Mouse (Mus musculus) lung, postnatal 0 days (tissue): Measurements from ENCODE around the gene Ehmt1. TPM values are rescaled to one million over a fixed set of nuclear protein-coding genes. Genes with fewer than 3 reads are reported as not detected.
A peak's percentile ranks its signal among the peaks of the same experiment; 100 is the strongest.

ENCODE experiments used
- ATAC-seq: fragments of 200-750 bp; cut with Nextera tagmentation; 2 replicates; pipeline ENCODE4 v1.8.0; 2017; ENCODE audit warnings: moderate library complexity
- DNase-seq: peaks from one replicate; pipeline ENCODE4 v3.0.0-alpha.2; 2016; ENCODE audit warnings: low spot score
- H3K27ac ChIP-seq: fragments of 300-500 bp; sonication (generic); 2 replicates; pipeline ENCODE4 v1.5.1; 2014; ENCODE audit warnings: antibody characterized with exemption, mild to moderate bottlenecking, low read length, mixed read lengths
- H3K27me3 ChIP-seq: fragments of 300-500 bp; sonication (generic); replicated peaks from 2 replicates; pipeline ENCODE4 v1.6.1; 2014; ENCODE audit warnings: low read length, mixed read lengths; ENCODE audit not compliant: insufficient read depth
- H3K36me3 ChIP-seq: fragments of 300-500 bp; sonication (generic); 2 replicates; pipeline ENCODE4 v1.6.1; 2014; ENCODE audit warnings: low read length, mixed read lengths; ENCODE audit not compliant: insufficient read depth
- H3K4me1 ChIP-seq: fragments of 300-500 bp; sonication (generic); 2 replicates; pipeline ENCODE4 v1.6.1; 2014; ENCODE audit warnings: antibody characterized with exemption, low read depth, low read length, mixed read lengths; ENCODE audit not compliant: insufficient read depth
- H3K4me2 ChIP-seq: fragments of 300-500 bp; sonication (generic); replicated peaks from 2 replicates; pipeline ENCODE4 v1.6.1; 2014; ENCODE audit warnings: low read depth, mild to moderate bottlenecking, low read length, moderate library complexity, mixed read lengths
- H3K4me3 ChIP-seq: fragments of 300-500 bp; sonication (generic); 2 replicates; pipeline ENCODE4 v1.5.1; 2014; ENCODE audit warnings: low read depth, low read length
- H3K9ac ChIP-seq: fragments of 300-500 bp; sonication (generic); replicated peaks from 2 replicates; pipeline ENCODE4 v1.6.1; 2014; ENCODE audit warnings: low read depth, mild to moderate bottlenecking
- H3K9me3 ChIP-seq: fragments of 300-500 bp; sonication (generic); 2 replicates; pipeline ENCODE4 v1.6.1; 2016; ENCODE audit warnings: low read length, mixed read lengths
- CTCF ChIP-seq: IDR thresholded peaks from 2 replicates; pipeline ENCODE4 v1.5.1; 2016; ENCODE audit warnings: antibody characterized with exemption, mild to moderate bottlenecking
- EP300 ChIP-seq: IDR thresholded peaks from 2 replicates; pipeline ENCODE4 v1.6.1; 2016; ENCODE audit warnings: antibody characterized with exemption, mild to moderate bottlenecking, control low read depth
- WGBS: fragments of 180-500 bp; shearing (Covaris S2); extraction: QIAGEN DNeasy Blood & Tissue Kit; methylation state at CpG from one replicate; pipeline ENCODE4 v1.1.7; 2014; 5-methylcytosine and 5-hydroxymethylcytosine counted together
- polyA plus RNA-seq: library from polyadenylated mRNA; unstranded; fragments of >200 nt; fragmentation: Nextera tagmentation; extraction: Ambion mirVana; gene quantifications from 2 replicates; pipeline ENCODE4 v1.2.1, GENCODE M21; 2015

Gene Ehmt1
- polyA plus RNA-seq, 1 experiment from 2014 or later = 39.1 TPM

DNA sequence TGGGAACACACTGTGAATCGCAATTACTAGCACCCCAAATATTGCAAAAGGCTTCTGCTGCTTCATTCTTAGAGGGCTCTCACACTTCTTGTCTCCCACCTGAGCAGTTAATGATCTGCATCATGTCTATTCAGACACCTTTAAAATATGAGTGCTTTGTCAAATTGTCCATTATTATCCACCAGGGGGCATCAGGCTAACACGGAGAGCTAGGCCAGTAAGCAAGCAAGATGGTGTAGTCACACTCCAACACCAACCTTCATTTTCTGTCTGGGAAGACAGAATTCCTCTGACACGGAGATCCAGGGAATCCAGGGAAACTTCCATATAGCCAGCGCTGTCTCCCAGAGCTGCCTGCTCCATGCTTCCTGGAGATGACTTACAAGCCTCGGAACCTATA is 67.0 kb downstream of the Ehmt1 start:
- Histone ChIP-seq H3K4me3 (no peak overlapping the region), H3K9me3 (no peaks in the 10 kb centered on the region), H3K27me3 (no peaks in the 10 kb centered on the region), H3K4me1 (no peaks in the 10 kb centered on the region), H3K36me3 (peaks cover 36% of the 10 kb centered on the region; the same call in 1 of the 2 replicates), H3K4me2 (no peak overlapping the region), H3K27ac (no peak overlapping the region), H3K9ac (no peak overlapping the region)
- 67% methylated on average over 5 of the region's 5 CpGs for WGBS
- no peak for TF ChIP-seq EP300
- TF ChIP-seq CTCF = peak; percentile 78
- DNase-seq = peak; percentile 65
- ATAC-seq = peak; percentile 33; the same call in 1 of the 2 replicates

DNA sequence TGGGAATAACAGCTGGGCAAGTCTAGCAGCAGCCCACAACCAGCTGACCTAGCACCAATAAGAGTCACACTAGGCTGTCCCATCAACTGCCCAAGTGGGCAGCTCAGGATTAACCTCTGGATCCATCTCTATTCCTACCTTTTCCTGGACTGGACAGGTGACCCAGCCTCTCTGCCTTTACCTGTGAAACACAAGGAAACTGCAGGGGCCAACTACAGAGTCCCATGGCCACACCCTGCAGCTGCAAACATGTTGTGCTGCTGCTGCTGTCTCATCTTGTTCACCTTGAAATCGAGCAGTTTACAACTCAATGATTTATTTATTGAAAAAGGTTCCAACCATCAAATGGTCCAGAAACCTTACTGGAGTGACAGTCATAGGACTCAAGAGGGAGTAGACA is 72.9 kb downstream of the Ehmt1 start:
- 79% methylated on average over 1 of the region's 1 CpGs for WGBS
- Histone ChIP-seq H3K36me3 (peaks cover 20% of the 10 kb centered on the region; the same call in 1 of the 2 replicates), H3K4me3 (no peak overlapping the region), H3K27ac (no peak overlapping the region), H3K9ac (no peak overlapping the region), H3K27me3 (no peaks in the 10 kb centered on the region), H3K4me1 (no peaks in the 10 kb centered on the region), H3K4me2 (no peak overlapping the region), H3K9me3 (no peaks in the 10 kb centered on the region)
- ATAC-seq (no peak), DNase-seq (no peak)
- TF ChIP-seq EP300 (no peak), CTCF (no peak)

DNA sequence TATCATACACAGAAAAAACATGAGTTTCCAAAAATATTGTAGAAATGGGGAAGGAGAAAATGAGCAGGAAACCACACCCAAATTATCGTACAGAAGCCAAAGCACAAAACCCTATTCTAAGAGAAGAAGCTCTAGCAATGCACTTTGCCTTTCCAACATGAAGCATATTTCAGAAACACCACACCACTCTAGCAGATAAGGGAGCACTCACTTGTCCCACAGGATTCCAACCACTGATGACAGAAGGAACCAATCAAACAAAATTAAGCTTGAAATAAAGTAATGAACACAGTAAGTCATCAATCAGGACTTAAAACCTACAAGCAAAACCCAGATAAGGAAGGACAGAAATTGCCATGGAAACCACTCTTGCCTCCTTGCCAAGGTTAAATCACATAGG is 74.2 kb downstream of the Ehmt1 start:
- Histone ChIP-seq H3K4me2 (no peak overlapping the region), H3K36me3 (peaks cover 20% of the 10 kb centered on the region; the same call in 1 of the 2 replicates), H3K27me3 (no peaks in the 10 kb centered on the region), H3K9me3 (no peaks in the 10 kb centered on the region), H3K4me3 (no peak overlapping the region), H3K4me1 (no peaks in the 10 kb centered on the region), H3K27ac (no peak overlapping the region), H3K9ac (no peak overlapping the region)
- no peak for ATAC-seq
- no peak for DNase-seq
- TF ChIP-seq EP300 = no peak
- no peak for TF ChIP-seq CTCF
- WGBS = 69% methylated on average over 1 of the region's 1 CpGs

DNA sequence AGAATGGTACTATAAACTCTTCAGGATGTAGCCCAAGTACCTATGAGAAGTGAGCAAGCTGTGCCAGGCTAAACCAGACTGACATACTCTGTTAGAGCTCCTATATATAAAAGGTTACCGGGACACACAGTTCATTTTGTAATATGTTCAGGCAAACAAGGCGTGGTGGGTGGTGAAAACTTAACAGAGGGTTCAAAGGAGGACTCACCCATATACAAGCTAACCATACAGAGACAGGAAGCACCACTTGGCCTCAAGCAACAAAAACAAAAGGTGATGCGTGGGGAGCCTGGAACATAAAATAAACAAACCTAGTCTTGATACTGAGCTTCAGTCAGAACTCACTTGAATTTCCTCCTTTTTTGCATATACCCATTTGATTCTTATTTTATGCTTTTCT is 88.8 kb downstream of the Ehmt1 start:
- Histone ChIP-seq H3K27me3 (no peaks in the 10 kb centered on the region), H3K36me3 (peaks cover 15% of the 10 kb centered on the region), H3K27ac (no peak overlapping the region), H3K4me1 (no peaks in the 10 kb centered on the region), H3K9me3 (no peaks in the 10 kb centered on the region), H3K9ac (no peak overlapping the region), H3K4me2 (no peak overlapping the region), H3K4me3 (no peak overlapping the region)
- 60% methylated on average over 3 of the region's 3 CpGs for WGBS
- TF ChIP-seq CTCF = no peak
- no peak for TF ChIP-seq EP300
- DNase-seq (no peak), ATAC-seq (no peak)

DNA sequence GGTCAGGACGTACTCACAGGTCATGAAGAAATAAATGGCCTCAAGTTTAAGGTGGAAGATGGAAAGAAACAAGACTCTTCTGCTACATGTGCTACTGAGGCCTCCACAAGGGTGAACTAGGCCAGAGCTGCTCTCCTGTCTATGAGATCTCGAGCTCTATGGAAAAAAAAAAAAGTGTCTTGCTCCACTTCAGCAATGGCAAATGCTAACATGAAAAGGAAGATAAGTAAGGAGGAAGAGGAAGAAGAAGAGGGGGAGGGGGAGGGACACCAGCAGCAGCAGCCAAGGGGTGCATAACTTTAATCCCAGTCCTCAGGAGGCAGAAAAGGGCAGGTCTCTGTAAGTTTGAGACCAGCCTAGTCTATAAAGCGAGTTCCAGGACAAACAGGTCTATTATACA is 109.7 kb downstream of the Ehmt1 start:
- H3K4me2 ChIP-seq = no peak overlapping the region
- DNase-seq (no peak), ATAC-seq (no peak)
- H3K4me1 ChIP-seq = no peaks in the 10 kb centered on the region
- peaks cover 40% of the 10 kb centered on the region for H3K36me3 ChIP-seq
- H3K4me3 ChIP-seq = no peak overlapping the region
- WGBS = 65% methylated on average over 3 of the region's 3 CpGs
- no peak overlapping the region for H3K27ac ChIP-seq
- TF ChIP-seq CTCF (no peak), EP300 (no peak)
- no peaks in the 10 kb centered on the region for H3K27me3 ChIP-seq
- no peaks in the 10 kb centered on the region for H3K9me3 ChIP-seq
- H3K9ac ChIP-seq = no peak overlapping the region

DNA sequence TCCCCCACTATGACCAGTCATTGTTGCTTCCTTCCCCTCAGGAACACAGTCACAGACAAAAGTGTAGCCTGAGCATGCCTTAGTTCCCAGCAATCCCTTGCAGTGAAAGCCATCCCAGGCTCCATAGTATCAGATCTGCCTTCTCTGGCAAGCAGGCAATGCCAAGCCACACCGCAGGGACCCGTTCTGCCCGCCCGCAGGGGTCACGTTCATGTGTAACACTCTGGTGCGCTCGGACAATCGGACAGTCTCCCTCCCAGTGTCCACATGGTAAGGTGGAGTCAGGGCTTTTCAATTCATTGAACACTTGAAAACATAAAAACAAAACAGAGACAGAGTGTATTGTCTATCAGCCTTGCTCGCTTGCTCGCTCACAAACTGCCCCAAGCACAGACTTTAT is 111.7 kb downstream of the Ehmt1 start:
- ATAC-seq = no peak
- H3K4me1 ChIP-seq = no peaks in the 10 kb centered on the region
- no peaks in the 10 kb centered on the region for H3K27me3 ChIP-seq
- DNase-seq = no peak
- 92% methylated on average over 10 of the region's 10 CpGs for WGBS
- H3K9ac ChIP-seq = no peak overlapping the region
- TF ChIP-seq EP300 (no peak), CTCF (no peak)
- H3K4me2 ChIP-seq = no peak overlapping the region
- peaks cover 42% of the 10 kb centered on the region for H3K36me3 ChIP-seq
- H3K27ac ChIP-seq = no peak overlapping the region
- H3K4me3 ChIP-seq = no peak overlapping the region
- no peaks in the 10 kb centered on the region for H3K9me3 ChIP-seq

DNA sequence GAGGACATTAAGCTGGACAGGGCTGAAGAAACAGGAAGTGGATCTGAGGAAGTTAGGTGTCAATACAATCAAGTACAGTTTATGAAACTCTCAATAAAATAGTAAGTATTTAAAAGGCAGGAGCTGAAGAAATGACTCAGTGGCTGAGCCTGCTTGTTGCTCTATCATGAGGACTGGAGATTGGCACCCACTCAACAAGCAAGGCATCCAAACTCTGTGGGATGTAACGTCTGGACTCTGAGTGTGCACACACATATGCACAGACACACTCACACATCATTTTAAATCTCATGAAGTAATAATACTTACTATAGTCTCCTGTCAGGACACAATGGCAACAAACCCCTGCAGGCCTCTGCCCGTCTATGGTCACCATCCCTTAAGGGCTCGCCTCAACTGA is 112.4 kb downstream of the Ehmt1 start:
- no peaks in the 10 kb centered on the region for H3K27me3 ChIP-seq
- H3K4me1 ChIP-seq = no peaks in the 10 kb centered on the region
- peaks cover 44% of the 10 kb centered on the region for H3K36me3 ChIP-seq
- H3K4me3 ChIP-seq = no peak overlapping the region
- TF ChIP-seq CTCF (no peak), EP300 (no peak)
- DNase-seq = no peak
- H3K9me3 ChIP-seq = no peaks in the 10 kb centered on the region
- no peak for ATAC-seq
- H3K27ac ChIP-seq = no peak overlapping the region
- H3K9ac ChIP-seq = no peak overlapping the region
- WGBS = 88% methylated on average over 3 of the region's 3 CpGs
- no peak overlapping the region for H3K4me2 ChIP-seq
